Comparison of ENCODE assay signal across 13 mouse cellular contexts in the genomic region with DNA sequence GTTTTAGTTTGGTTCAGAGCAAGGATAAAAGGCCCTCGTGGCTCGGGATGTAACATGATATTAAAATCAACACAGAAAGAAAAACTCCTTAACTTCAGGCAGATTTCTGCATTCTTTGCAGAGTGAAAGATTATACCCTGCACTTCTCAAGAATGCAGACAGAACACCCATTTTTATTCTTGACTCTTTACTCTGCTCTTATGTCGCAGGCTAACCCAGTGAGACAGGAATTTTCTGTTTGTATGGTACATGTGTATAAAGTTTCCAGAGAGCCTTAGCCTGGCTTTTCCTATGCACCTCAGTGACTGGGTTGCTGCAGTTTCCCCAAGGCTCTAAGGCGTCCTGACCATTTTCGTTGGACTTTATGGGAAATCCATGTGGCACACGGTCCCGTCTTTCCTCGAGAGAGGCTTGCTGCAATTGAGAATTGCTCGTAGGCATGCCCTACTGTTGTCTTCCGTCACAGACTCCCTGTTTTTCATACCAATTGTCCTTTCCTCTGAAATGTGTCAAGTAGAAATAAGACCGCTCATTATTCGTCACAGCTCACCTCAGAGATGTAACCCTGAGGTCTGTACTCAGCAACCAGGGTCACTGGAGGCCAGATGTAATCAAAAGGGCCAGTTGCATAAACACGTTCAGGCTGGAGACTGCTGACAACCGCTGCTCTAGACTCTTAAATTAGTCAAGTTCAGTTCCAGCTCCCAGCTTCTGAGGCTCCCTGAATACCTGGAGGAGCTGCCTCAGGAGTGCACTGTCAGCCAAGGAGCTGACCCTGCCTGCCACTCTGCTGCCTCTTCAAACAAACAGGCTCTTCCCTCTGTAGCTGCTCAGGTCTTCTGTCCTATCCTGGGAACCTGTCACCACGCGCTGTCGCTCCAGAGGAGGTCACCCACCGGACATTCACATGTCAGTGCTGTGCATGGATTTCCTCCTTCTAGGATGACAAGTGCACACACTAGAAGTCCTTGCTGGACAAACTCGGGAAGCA.
A peak's percentile ranks its signal among the peaks of the same experiment; 100 is the strongest.
DNase-seq lines count a peak whose midpoint lies in the region; TF ChIP-seq lines count a peak whose summit lies in the region.
"Had no signal": no experiment of that assay in that cellular context is flagged by ENCODE, and none has a peak within 500 bp of the region (broad histone marks: within the 10 kb centered on the region; RNA-seq: fewer than 3 reads in every experiment).

No protein-coding gene starts in this region.

- TF ChIP-seq CTCF in kidney, adult 2 months (conservative IDR thresholded peaks at IDR 0.05; ENCODE audit: insufficient read depth, insufficient read length, low read depth, low read length), result no peak

- 62% methylated on average over 19 of the region's 19 CpGs for WGBS in kidney, adult 2 months
- WGBS in embryonic facial prominence, embryonic 10.5 days, result 37% methylated on average over 19 of the region's 19 CpGs
- 49% methylated on average over 19 of the region's 19 CpGs for WGBS in limb, embryonic 10.5 days

- no peaks in the 10 kb centered on the region; the same call in 1 of the 2 replicates for H3K4me1 ChIP-seq in kidney, adult 2 months (ENCODE audit: control insufficient read depth, insufficient read depth, low read length)
- peaks cover 69% of the 10 kb centered on the region for H3K4me1 ChIP-seq in embryonic facial prominence, embryonic 10.5 days
- peaks cover 52% of the 10 kb centered on the region for H3K4me1 ChIP-seq in limb, embryonic 10.5 days

- no peak overlapping the region for H3K27ac ChIP-seq in kidney, adult 2 months (ENCODE audit: insufficient read depth, low read depth, low read length)
- H3K27ac ChIP-seq in embryonic facial prominence, embryonic 10.5 days (replicated peaks), result peak overlapping the region; percentile 83
- peak overlapping the region; percentile 67 for H3K27ac ChIP-seq in limb, embryonic 10.5 days
- H3K27ac ChIP-seq: stomach, postnatal 0 days had no signal

- DNase-seq in adrenal gland, adult 2 months, result peak; percentile 8
- no peak for DNase-seq in adrenal gland, adult 18-20 months (ENCODE audit: low spot score in 2 of 2)
- peak; percentile 14 for DNase-seq in kidney, adult 2 months
- DNase-seq in kidney, postnatal 14 days, result no peak
- peak; percentile 41 for DNase-seq in embryonic facial prominence, embryonic 10.5 days (ENCODE audit: low spot score)
- no peak for DNase-seq in limb, embryonic 10.5 days (ENCODE audit: low spot score)
- DNase-seq in thymus, postnatal 36 days, result no peak
- no peak for DNase-seq in urinary bladder, postnatal 25 days (ENCODE audit: low spot score)
- DNase-seq: cerebellum, postnatal 14 days; lung, postnatal 10 days; midbrain, embryonic 14.5 days; spleen, adult 18-20 months had no signal

- no peaks in the 10 kb centered on the region for H3K36me3 ChIP-seq in kidney, adult 2 months (ENCODE audit: control insufficient read depth, insufficient read depth, low read length)
- no peaks in the 10 kb centered on the region for H3K36me3 ChIP-seq in embryonic facial prominence, embryonic 10.5 days (replicated peaks)
- H3K36me3 ChIP-seq in limb, embryonic 10.5 days, result no peaks in the 10 kb centered on the region

- H3K27me3 ChIP-seq in kidney, adult 2 months (replicated peaks; ENCODE audit: control insufficient read depth, insufficient read depth, low read length), result no peaks in the 10 kb centered on the region
- peaks cover 7% of the 10 kb centered on the region; the same call in 1 of the 2 replicates for H3K27me3 ChIP-seq in embryonic facial prominence, embryonic 10.5 days (replicated peaks; ENCODE audit: low read depth, poor library complexity, severe bottlenecking)
- peaks cover 21% of the 10 kb centered on the region; the same call in 1 of the 2 replicates for H3K27me3 ChIP-seq in limb, embryonic 10.5 days (ENCODE audit: low read depth, poor library complexity, severe bottlenecking)

- no peaks in the 10 kb centered on the region for H3K9me3 ChIP-seq in embryonic facial prominence, embryonic 10.5 days
- H3K9me3 ChIP-seq in limb, embryonic 10.5 days (replicated peaks), result no peaks in the 10 kb centered on the region

- H3K4me3 ChIP-seq in kidney, adult 2 months (ENCODE audit: insufficient read depth, low read depth, low read length), result no peak overlapping the region
- H3K4me3 ChIP-seq in embryonic facial prominence, embryonic 10.5 days, result no peak overlapping the region
- H3K4me3 ChIP-seq in limb, embryonic 10.5 days, result no peak overlapping the region

- no peak for TF ChIP-seq POLR2A in kidney, adult 2 months (IDR thresholded peaks at IDR 0.05; ENCODE audit: low read depth, low read length)

Comparison
In these comparisons a context has a peak if more than half of its experiments do, and no peak if none do; other contexts are left out.
1. DNase-seq: peak in adrenal gland, adult 2 months (single experiment), kidney, adult 2 months (single experiment) and embryonic facial prominence, embryonic 10.5 days (single experiment); none in adrenal gland, adult 18-20 months (0 of 2), kidney, postnatal 14 days (single experiment), limb, embryonic 10.5 days (single experiment), thymus, postnatal 36 days (0 of 2) and urinary bladder, postnatal 25 days (single experiment).